Mouse (Mus musculus) heart, embryonic 14.5 days (tissue): ENCODE measurements around the gene Zbtb3. TPM values are rescaled to one million over a fixed set of nuclear protein-coding genes. Genes with fewer than 3 reads are reported as not detected.
A peak's percentile ranks its signal among the peaks of the same experiment; 100 is the strongest.
"Not testable (repeated sequence)": the region's sequence is repeated elsewhere in the genome, so short reads cannot be mapped to it uniquely, and the experiment has no call there.

Experiments
- ATAC-seq: fragments of 200-750 bp; cut with Nextera tagmentation; 2 replicates; pipeline ENCODE4 v1.8.0; 2017; ENCODE audit warnings: low read depth, moderate TSS enrichment; ENCODE audit not compliant: insufficient number of reproducible peaks, insufficient read depth, low FRiP score
- H3K27ac ChIP-seq, 2 experiments: fragments of 200-500 bp in 1 of 2; fragments of 300-500 bp in 1 of 2; sonication (generic) in 1 of 2; replicated peaks in 1 of 2; 2 replicates each; pipeline ENCODE4 v1.5.1; 2012 to 2014; ENCODE audit warnings: low read depth in 2 of 2, low read length in 2 of 2, control low read depth in 1 of 2, mild to moderate bottlenecking in 1 of 2, mixed read lengths in 1 of 2; ENCODE audit not compliant: control insufficient read depth in 1 of 2, insufficient read depth in 1 of 2
- H3K27me3 ChIP-seq: fragments of 300-500 bp; sonication (generic); 2 replicates; pipeline ENCODE4 v1.6.1; 2014; ENCODE audit warnings: mild to moderate bottlenecking, low read length, control low read depth; ENCODE audit not compliant: control insufficient read depth, insufficient read depth
- H3K36me3 ChIP-seq: fragments of 300-500 bp; sonication (generic); 2 replicates; pipeline ENCODE4 v1.6.1; 2014; ENCODE audit warnings: mild to moderate bottlenecking, control low read depth, low read length, mixed read lengths; ENCODE audit not compliant: control insufficient read depth, insufficient read depth
- H3K4me1 ChIP-seq, 2 experiments: fragments of 200-500 bp in 1 of 2; fragments of 300-500 bp in 1 of 2; sonication (generic) in 1 of 2; 2 replicates each; pipeline ENCODE4 v1.6.1; 2012 to 2014; ENCODE audit warnings: low read length in 2 of 2, control low read depth in 1 of 2, mixed read lengths in 1 of 2; ENCODE audit not compliant: control insufficient read depth in 2 of 2, insufficient read depth in 2 of 2
- H3K4me2 ChIP-seq: fragments of 300-500 bp; sonication (generic); 2 replicates; pipeline ENCODE4 v1.6.1; 2014; ENCODE audit warnings: mild to moderate bottlenecking, low read length
- H3K4me3 ChIP-seq, 2 experiments: fragments of 200-500 bp in 1 of 2; fragments of 300-500 bp in 1 of 2; sonication (generic) in 1 of 2; 2 replicates each; pipeline ENCODE4 v1.5.1; 2012 to 2014; ENCODE audit warnings: low read length in 2 of 2, mild to moderate bottlenecking in 2 of 2, control low read depth in 1 of 2, low read depth in 1 of 2, moderate library complexity in 1 of 2; ENCODE audit not compliant: control insufficient read depth in 1 of 2, insufficient read depth in 1 of 2
- H3K9ac ChIP-seq: fragments of 300-500 bp; sonication (generic); 2 replicates; pipeline ENCODE4 v1.6.1; 2014; ENCODE audit warnings: mild to moderate bottlenecking, low read length
- H3K9me3 ChIP-seq: fragments of 300-500 bp; sonication (generic); 2 replicates; pipeline ENCODE4 v1.6.1; 2016; ENCODE audit warnings: low read length, control low read depth; ENCODE audit not compliant: control insufficient read depth
- WGBS: fragments of 180-500 bp; shearing (Covaris S2); extraction: QIAGEN DNeasy Blood & Tissue Kit; methylation state at CpG from one replicate; pipeline ENCODE4 v1.1.7; 2014; 5-methylcytosine and 5-hydroxymethylcytosine counted together
- polyA plus RNA-seq: library from polyadenylated mRNA; unstranded; fragments of >200 nt; fragmentation: Nextera tagmentation; extraction: Ambion mirVana; gene quantifications from 2 replicates; pipeline ENCODE4 v1.2.1, GENCODE M21; 2014

Gene Zbtb3
- polyA plus RNA-seq, 1 experiment from 2014 or later = 3.0 TPM

GRCm38 (mm10) chr19:8820424-8820956 is 18.1 kb downstream of the Zbtb3 start:
- Histone ChIP-seq H3K9me3 (no peaks in the 10 kb centered on the region), H3K27me3 (no peaks in the 10 kb centered on the region), H3K4me2 (peak overlapping the region; percentile 97), H3K4me3 (peak overlapping the region; percentile 90 to 96), H3K36me3 (peaks cover 47% of the 10 kb centered on the region), H3K4me1 (peaks cover 7 to 34% of the 10 kb centered on the region in 2 experiments), H3K9ac (peak overlapping the region; percentile 98), H3K27ac (peak overlapping the region; percentile 98 to 100)
- under 1% methylated on average over 48 of the region's 48 CpGs for WGBS
- 0 out of 2 replicates have a peak, but pooled peaks have one; percentile 7 for ATAC-seq

- WGBS = under 1% methylated on average over 7 of the region's 7 CpGs
- ATAC-seq = no peak
These were observed 18.8 kb downstream of the Zbtb3 start for GRCm38 (mm10) chr19:8821146-8821545.

DNA sequence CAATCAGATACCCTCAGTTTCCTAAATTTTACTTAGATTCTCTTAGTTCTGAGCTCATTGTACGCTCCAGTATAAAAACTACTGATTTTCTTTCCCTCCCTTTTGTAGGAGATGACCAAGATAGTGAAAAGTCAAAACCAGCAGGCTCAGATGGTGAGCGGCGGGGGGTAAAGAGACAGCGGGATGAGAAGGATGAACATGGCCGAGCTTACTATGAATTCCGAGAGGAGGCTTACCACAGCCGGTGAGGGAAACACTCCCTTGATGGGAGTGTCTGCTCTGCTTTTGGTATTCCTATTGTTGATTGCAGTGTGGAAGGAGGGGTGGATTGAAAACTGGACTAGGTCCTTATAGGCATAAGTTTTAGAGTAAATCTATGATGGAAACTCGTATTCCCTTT is 20.3 kb downstream of the Zbtb3 start:
- H3K4me3 ChIP-seq = peak overlapping the region; percentile 20 to 96
- WGBS = 69% methylated on average over 8 of the region's 8 CpGs
- H3K9ac ChIP-seq = peak overlapping the region; percentile 98; the same call in 1 of the 2 replicates
- no peaks in the 10 kb centered on the region for H3K9me3 ChIP-seq
- H3K27ac ChIP-seq = no peak overlapping the region
- H3K27me3 ChIP-seq = no peaks in the 10 kb centered on the region
- peaks cover 55% of the 10 kb centered on the region for H3K36me3 ChIP-seq
- peaks cover 4 to 21% of the 10 kb centered on the region in 2 experiments; a peak in 3 of 4 replicates for H3K4me1 ChIP-seq
- H3K4me2 ChIP-seq = peak overlapping the region; percentile 97
- ATAC-seq = no peak

More at GRCm38 (mm10) chr19:8821146-8821545, 18.8 kb downstream of the Zbtb3 start:
- H3K9me3 ChIP-seq = no peaks in the 10 kb centered on the region
- H3K27me3 ChIP-seq = no peaks in the 10 kb centered on the region
- H3K4me3 ChIP-seq = peak overlapping the region; percentile 90 to 96
- peak overlapping the region; percentile 98 to 100; a peak in 2 of 4 replicates for H3K27ac ChIP-seq
- peaks cover 7 to 34% of the 10 kb centered on the region in 2 experiments for H3K4me1 ChIP-seq
- peak overlapping the region; percentile 98 for H3K9ac ChIP-seq
- peak overlapping the region; percentile 97 for H3K4me2 ChIP-seq
- H3K36me3 ChIP-seq = peaks cover 47% of the 10 kb centered on the region

GRCm38 (mm10) chr19:8829660-8830059 is 27.3 kb downstream of the Zbtb3 start, which contains the start of gene AC129217.1:
Gene AC129217.1, plus strand, starts transcription at chr19:8829773.
- no peaks in the 10 kb centered on the region for H3K4me1 ChIP-seq
- H3K27me3 ChIP-seq = no peaks in the 10 kb centered on the region
- no peak for ATAC-seq
- no peak within 1 kb of the TSS for H3K4me3 ChIP-seq
- no peak within 1 kb of the TSS for H3K4me2 ChIP-seq
- H3K27ac ChIP-seq = no peak within 1 kb of the TSS
- peaks cover 100% of the 10 kb centered on the region for H3K36me3 ChIP-seq
- no peak within 1 kb of the TSS for H3K9ac ChIP-seq
- 87% methylated on average over 8 of the region's 8 CpGs for WGBS
- H3K9me3 ChIP-seq = no peaks in the 10 kb centered on the region

DNA sequence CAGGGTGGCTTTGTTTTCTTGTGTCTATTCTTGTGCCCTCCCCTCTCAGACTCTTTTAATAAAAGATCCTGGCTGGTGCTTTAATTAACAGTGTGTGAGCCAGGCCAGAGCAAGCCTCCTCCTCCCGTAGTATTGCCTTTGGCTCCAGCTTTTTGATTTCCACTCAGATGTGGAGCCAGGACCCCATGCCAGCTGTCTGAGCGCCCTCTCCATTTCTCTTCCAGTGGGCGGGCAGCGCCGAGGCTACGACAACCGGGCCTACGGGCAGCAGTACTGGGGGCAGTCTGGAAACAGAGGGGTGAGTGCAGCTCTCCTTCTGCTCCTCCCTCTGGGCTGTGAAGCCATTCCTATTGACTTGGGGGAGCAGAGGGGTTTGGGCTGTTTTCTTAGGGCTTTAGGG is 28.3 kb downstream of the Zbtb3 start:
- no peak for ATAC-seq
- 95% methylated on average over 8 of the region's 8 CpGs for WGBS

GRCm38 (mm10) chr19:8831262-8831661 is 28.9 kb downstream of the Zbtb3 start:
- Histone ChIP-seq H3K27ac (no peak overlapping the region), H3K36me3 (peaks cover 99% of the 10 kb centered on the region), H3K4me1 (no peaks in the 10 kb centered on the region), H3K4me3 (no peak overlapping the region), H3K27me3 (no peaks in the 10 kb centered on the region), H3K9ac (no peak overlapping the region), H3K9me3 (no peaks in the 10 kb centered on the region), H3K4me2 (no peak overlapping the region)
- ATAC-seq = no peak
- 76% methylated on average over 11 of the region's 11 CpGs for WGBS

More for the DNA sequence above, 28.3 kb downstream of the Zbtb3 start:
- peaks cover 99% of the 10 kb centered on the region for H3K36me3 ChIP-seq
- no peaks in the 10 kb centered on the region for H3K4me1 ChIP-seq
- H3K9ac ChIP-seq = no peak overlapping the region
- no peak overlapping the region for H3K4me3 ChIP-seq
- no peaks in the 10 kb centered on the region for H3K27me3 ChIP-seq
- H3K4me2 ChIP-seq = no peak overlapping the region
- no peaks in the 10 kb centered on the region for H3K9me3 ChIP-seq
- no peak overlapping the region for H3K27ac ChIP-seq

DNA sequence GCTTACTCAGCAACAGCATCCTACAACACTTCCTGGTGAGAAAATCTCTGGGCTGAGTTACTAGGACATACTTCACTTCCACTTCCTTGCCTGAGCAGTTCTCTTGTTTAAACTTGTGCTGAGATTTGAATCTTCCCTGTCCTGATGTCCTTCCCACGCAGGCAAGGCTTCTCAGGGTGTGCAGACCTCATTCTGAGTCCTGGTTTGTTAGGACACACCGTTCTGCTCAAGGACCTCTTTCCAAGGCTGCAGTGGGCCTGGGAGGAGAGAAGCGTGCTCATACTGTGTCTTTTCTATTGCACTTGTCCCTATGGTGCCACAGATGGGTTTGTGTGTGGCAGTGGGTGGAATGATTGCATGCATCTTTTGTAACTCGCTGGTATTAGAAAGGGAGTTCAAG is 30.6 kb downstream of the Zbtb3 start:
- Histone ChIP-seq H3K4me3 (no peak overlapping the region), H3K27me3 (no peaks in the 10 kb centered on the region), H3K4me2 (no peak overlapping the region), H3K4me1 (peaks cover under 1 to 2% of the 10 kb centered on the region in 2 experiments; a peak in 2 of 4 replicates), H3K9ac (no peak overlapping the region), H3K27ac (no peak overlapping the region), H3K36me3 (peaks cover 82% of the 10 kb centered on the region), H3K9me3 (no peaks in the 10 kb centered on the region)
- 84% methylated on average over 4 of the region's 4 CpGs for WGBS
- ATAC-seq = no peak

GRCm38 (mm10) chr19:8836327-8836726 is 34.0 kb downstream of the Zbtb3 start:
- H3K27ac ChIP-seq, H3K9me3 ChIP-seq, H3K4me2 ChIP-seq, H3K4me3 ChIP-seq, H3K9ac ChIP-seq, H3K27me3 ChIP-seq, ATAC-seq: not testable (repeated sequence)
- Histone ChIP-seq H3K4me1 (peaks cover 20 to 30% of the 10 kb centered on the region in 2 experiments), H3K36me3 (peaks cover 48% of the 10 kb centered on the region)
- 97% methylated on average over 10 of the region's 10 CpGs for WGBS
